Mouse (Mus musculus) neural tube, embryonic 14.5 days (tissue): Measurements from ENCODE around the gene Rps6kl1. TPM values are rescaled to one million over a fixed set of nuclear protein-coding genes. Genes with fewer than 3 reads are reported as not detected.

Source experiments
- ATAC-seq: fragments of 200-750 bp; cut with Nextera tagmentation; 2 replicates; pipeline ENCODE4 v1.8.0; 2017; ENCODE audit warnings: low read depth, mild to moderate bottlenecking, moderate TSS enrichment, moderate library complexity
- H3K27ac ChIP-seq: fragments of 300-500 bp; sonication (generic); 2 replicates; pipeline ENCODE4 v1.5.1; 2014; ENCODE audit warnings: low read depth, mild to moderate bottlenecking, control low read depth, low read length, moderate library complexity, mixed read lengths
- H3K27me3 ChIP-seq: fragments of 300-500 bp; sonication (generic); 2 replicates; pipeline ENCODE4 v1.6.1; 2014; ENCODE audit warnings: low read length; ENCODE audit not compliant: control insufficient read depth, insufficient read depth
- H3K36me3 ChIP-seq: fragments of 300-500 bp; sonication (generic); 2 replicates; pipeline ENCODE4 v1.6.1; 2014; ENCODE audit warnings: low read length, mixed read lengths; ENCODE audit not compliant: control insufficient read depth, insufficient read depth
- H3K4me1 ChIP-seq: fragments of 300-500 bp; sonication (generic); 2 replicates; pipeline ENCODE4 v1.6.1; 2014; ENCODE audit warnings: low read length; ENCODE audit not compliant: control insufficient read depth, insufficient read depth
- H3K4me2 ChIP-seq: fragments of 300-500 bp; sonication (generic); 2 replicates; pipeline ENCODE4 v1.6.1; 2014; ENCODE audit warnings: mild to moderate bottlenecking, low read depth, low read length, control low read depth
- H3K4me3 ChIP-seq: fragments of 300-500 bp; sonication (generic); 2 replicates; pipeline ENCODE4 v1.5.1; 2014; ENCODE audit warnings: low read depth, low read length, control low read depth, mixed read lengths
- H3K9ac ChIP-seq: fragments of 300-500 bp; sonication (generic); replicated peaks from 2 replicates; pipeline ENCODE4 v1.6.1; 2014; ENCODE audit warnings: low read depth, mild to moderate bottlenecking, control low read depth, low read length, mixed read lengths
- H3K9me3 ChIP-seq: fragments of 300-500 bp; sonication (generic); 2 replicates; pipeline ENCODE4 v1.6.1; 2016; ENCODE audit warnings: low read length; ENCODE audit not compliant: control insufficient read depth
- WGBS: fragments of 180-500 bp; shearing (Covaris S2); extraction: QIAGEN DNeasy Blood & Tissue Kit; methylation state at CpG from one replicate; pipeline ENCODE4 v1.1.7; 2014; 5-methylcytosine and 5-hydroxymethylcytosine counted together
- polyA plus RNA-seq: library from polyadenylated mRNA; unstranded; fragments of >200 nt; fragmentation: Nextera tagmentation; extraction: Ambion mirVana; gene quantifications from 2 replicates; pipeline ENCODE4 v1.2.1, GENCODE M21; 2014

Rps6kl1 gene
- polyA plus RNA-seq, 1 experiment from 2014 or later: 22.1 TPM

DNA sequence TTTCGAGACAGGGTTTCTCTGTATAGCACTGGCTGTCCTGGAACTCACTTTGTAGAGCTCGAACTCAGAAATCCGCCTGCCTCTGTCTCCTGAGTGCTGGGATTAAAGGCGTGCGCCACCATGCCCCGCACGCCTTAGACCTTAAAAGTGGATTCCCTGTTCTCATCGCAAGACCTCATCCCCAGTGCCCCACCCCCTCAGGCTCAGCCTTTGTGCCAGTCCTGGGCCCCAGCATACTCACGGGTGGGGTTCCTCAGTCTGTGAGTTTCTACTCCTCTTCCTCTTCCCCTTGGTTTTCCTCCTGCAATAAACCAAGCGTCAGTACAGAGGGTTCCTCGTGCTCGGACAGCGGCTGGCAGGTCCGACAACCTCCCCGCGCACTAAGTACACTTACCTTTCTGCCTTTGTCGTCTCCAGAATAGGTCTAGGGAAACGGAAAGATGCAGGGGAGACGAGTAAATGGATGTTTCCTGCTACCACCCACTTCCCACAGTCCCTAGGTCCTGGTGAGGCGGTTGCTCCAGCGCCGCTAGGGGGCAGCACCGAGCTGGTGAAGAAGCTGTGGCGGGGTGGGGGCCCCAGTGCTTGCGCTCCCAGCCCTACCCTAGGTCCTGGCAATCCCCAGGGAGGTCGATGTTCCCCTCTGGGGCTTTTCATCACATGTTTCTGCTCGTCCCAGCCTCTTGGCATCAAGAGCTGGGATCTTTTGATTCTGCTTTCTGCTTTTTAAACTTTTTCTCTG lies 18.2 kb upstream of the Rps6kl1 start:
- Histone ChIP-seq H3K27ac (no peak overlapping the region), H3K9ac (peak overlapping the region; percentile 29; the same call in 1 of the 2 replicates), H3K4me1 (no peaks in the 10 kb centered on the region), H3K4me3 (peak overlapping the region; percentile 22), H3K9me3 (no peaks in the 10 kb centered on the region), H3K4me2 (peak overlapping the region; percentile 37; the same call in 1 of the 2 replicates), H3K27me3 (no peaks in the 10 kb centered on the region), H3K36me3 (no peaks in the 10 kb centered on the region)
- ATAC-seq: peak; percentile 88
- WGBS: 22% methylated on average over 27 of the region's 27 CpGs

DNA sequence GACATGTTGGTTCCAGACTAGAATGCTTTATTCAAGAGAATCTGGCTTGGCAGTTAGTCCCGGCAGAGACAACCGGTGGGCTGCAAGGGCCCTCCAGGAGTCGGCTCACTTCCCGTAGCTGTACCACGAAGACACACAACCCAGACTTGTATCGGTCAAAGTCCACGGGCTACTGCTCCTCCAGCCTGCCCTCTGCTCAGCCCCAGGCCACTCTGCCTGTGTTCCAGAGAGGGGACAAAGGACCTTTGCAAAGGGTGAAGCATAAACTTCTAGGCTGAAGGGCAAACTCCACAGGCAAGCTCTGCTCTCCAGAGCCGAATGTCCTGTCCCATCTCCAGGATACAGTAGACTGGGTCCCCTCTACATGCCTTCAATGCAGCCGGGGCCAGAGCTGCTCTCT lies 15.6 kb upstream of the Rps6kl1 start:
- Histone ChIP-seq H3K27me3 (no peaks in the 10 kb centered on the region), H3K27ac (no peak overlapping the region), H3K36me3 (no peaks in the 10 kb centered on the region), H3K4me2 (no peak overlapping the region), H3K4me1 (no peaks in the 10 kb centered on the region), H3K9me3 (no peaks in the 10 kb centered on the region), H3K9ac (no peak overlapping the region), H3K4me3 (no peak overlapping the region)
- no peak for ATAC-seq
- WGBS: 94% methylated on average over 9 of the region's 9 CpGs

- Histone ChIP-seq H3K4me3 (no peak overlapping the region), H3K4me1 (no peaks in the 10 kb centered on the region), H3K4me2 (no peak overlapping the region), H3K9me3 (no peaks in the 10 kb centered on the region), H3K27me3 (no peaks in the 10 kb centered on the region), H3K27ac (no peak overlapping the region), H3K36me3 (no peaks in the 10 kb centered on the region), H3K9ac (no peak overlapping the region)
- ATAC-seq: no peak
- WGBS: 95% methylated on average over 5 of the region's 5 CpGs
Observed at GRCm38 (mm10) chr12:85164996-85165395, 13.9 kb upstream of the Rps6kl1 start.

DNA sequence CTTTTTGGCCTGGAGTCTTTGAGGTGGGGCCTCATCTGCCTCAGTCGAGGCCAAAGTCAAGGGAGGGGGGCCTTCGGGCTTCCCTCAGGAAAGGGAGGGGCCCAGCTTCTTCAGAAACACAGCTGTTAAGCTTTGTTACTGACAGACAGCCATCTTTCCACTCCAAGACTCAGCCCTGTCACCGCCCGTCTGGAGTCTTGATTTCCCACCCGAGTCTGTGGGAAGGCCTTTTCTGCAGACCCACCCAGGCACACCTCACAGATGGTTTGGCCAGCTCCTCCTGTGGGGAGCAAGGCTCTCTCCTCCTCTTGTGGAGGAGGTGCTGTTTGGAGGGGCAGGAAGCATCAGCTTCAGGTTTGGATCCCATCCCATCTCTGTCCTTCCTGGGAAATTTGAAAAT lies 8.5 kb upstream of the Rps6kl1 start:
- H3K4me2 ChIP-seq: no peak overlapping the region
- no peak overlapping the region for H3K27ac ChIP-seq
- no peak for ATAC-seq
- no peaks in the 10 kb centered on the region for H3K36me3 ChIP-seq
- H3K4me3 ChIP-seq: no peak overlapping the region
- WGBS: 85% methylated on average over 5 of the region's 5 CpGs
- H3K9me3 ChIP-seq: no peaks in the 10 kb centered on the region
- no peaks in the 10 kb centered on the region for H3K4me1 ChIP-seq
- H3K27me3 ChIP-seq: no peaks in the 10 kb centered on the region
- H3K9ac ChIP-seq: no peak overlapping the region

DNA sequence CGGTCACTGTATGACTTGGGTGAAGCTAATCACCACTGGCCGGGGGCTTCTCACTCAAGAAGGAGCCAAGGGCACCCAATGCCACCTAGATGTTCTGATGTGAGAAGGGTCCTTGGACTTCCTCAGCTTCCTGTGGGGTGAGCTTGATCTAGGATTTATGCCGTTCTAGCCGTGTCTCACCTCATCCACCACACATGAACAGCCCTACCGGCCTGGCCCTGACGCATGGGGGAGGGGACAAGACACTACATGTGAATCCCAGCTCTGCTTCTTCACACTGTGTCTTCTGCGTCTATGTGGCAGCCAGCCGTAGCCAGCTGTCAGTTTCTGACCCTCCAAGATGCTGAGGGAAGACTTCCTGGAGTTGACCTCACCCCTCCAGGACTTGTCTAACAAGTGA lies 7.7 kb upstream of the Rps6kl1 start:
- Histone ChIP-seq H3K4me1 (no peaks in the 10 kb centered on the region), H3K9ac (no peak overlapping the region), H3K27ac (no peak overlapping the region), H3K4me3 (no peak overlapping the region), H3K9me3 (no peaks in the 10 kb centered on the region), H3K27me3 (no peaks in the 10 kb centered on the region), H3K36me3 (no peaks in the 10 kb centered on the region), H3K4me2 (no peak overlapping the region)
- WGBS: 93% methylated on average over 8 of the region's 8 CpGs
- no peak for ATAC-seq

GRCm38 (mm10) chr12:85157797-85158460 lies 6.9 kb upstream of the Rps6kl1 start:
- Histone ChIP-seq H3K9me3 (no peaks in the 10 kb centered on the region), H3K4me3 (no peak overlapping the region), H3K4me2 (no peak overlapping the region), H3K4me1 (no peaks in the 10 kb centered on the region), H3K27me3 (no peaks in the 10 kb centered on the region), H3K27ac (no peak overlapping the region), H3K9ac (no peak overlapping the region), H3K36me3 (no peaks in the 10 kb centered on the region)
- 89% methylated on average over 14 of the region's 14 CpGs for WGBS
- no peak for ATAC-seq

GRCm38 (mm10) chr12:85156324-85156723 lies 5.3 kb upstream of the Rps6kl1 start:
- Histone ChIP-seq H3K36me3 (no peaks in the 10 kb centered on the region), H3K4me1 (no peaks in the 10 kb centered on the region), H3K4me3 (no peak overlapping the region), H3K27me3 (no peaks in the 10 kb centered on the region), H3K27ac (no peak overlapping the region), H3K9ac (no peak overlapping the region), H3K9me3 (no peaks in the 10 kb centered on the region), H3K4me2 (no peak overlapping the region)
- ATAC-seq: no peak
- 55% methylated on average over 6 of the region's 6 CpGs for WGBS

DNA sequence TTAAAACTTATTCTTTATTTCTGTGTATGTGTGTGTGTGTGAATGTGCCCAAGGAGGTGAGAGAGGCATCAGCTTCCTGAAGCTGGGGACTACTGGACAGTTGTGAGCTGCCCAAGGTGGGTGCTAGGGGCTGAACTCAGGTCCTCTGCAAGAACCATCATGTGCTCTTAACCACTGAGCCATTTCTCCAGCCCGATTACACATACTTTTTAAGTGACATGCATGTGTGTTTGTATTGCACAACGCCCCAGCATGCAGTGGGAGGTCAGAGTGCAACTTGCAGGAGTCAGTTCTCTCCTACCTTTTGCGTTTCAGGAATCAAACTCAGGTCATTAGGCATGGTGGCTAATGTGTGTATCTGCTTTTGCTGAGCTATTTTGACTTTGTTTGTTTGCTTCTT lies 1.9 kb upstream of the Rps6kl1 start:
- 83% methylated on average over 3 of the region's 3 CpGs for WGBS
- Histone ChIP-seq H3K9me3 (no peaks in the 10 kb centered on the region), H3K4me3 (no peak overlapping the region), H3K27ac (no peak overlapping the region), H3K4me2 (no peak overlapping the region), H3K36me3 (no peaks in the 10 kb centered on the region), H3K27me3 (no peaks in the 10 kb centered on the region), H3K9ac (no peak overlapping the region), H3K4me1 (0 out of 2 replicates have a peak, but pooled peaks cover 2% of the 10 kb centered on the region)
- ATAC-seq: no peak

DNA sequence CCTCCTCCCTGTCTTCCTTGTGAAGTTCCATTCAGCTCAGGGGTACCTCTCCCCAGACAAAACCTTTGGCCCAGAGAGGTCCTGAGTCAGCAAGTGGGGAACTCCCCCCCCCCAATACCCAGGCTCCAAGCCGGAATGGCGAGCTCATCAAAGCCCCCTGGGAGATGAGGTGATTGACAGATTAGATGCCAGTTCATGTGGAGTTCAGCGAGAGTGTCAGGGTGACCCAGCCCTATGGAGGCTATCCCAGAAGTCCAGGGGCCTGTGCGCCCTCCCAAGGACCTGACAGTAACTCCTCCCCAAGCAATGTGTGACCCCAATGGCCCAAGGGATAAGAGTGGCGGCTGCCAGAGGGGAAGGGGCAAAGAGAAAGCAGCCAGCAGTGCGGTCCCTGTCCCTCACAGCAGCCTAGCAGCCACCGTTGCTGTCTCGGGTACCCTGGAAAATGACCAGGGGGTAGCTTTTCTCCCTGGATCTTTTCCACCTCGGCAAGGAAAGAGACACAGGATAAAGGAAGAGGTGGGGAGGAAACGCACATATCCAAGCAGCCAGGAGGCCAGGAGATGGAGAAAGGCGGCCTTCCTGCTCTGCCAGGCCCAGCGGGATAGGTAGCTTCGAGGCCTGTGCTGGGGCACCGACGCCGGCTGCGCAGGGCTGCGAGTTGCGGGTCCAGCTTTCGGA lies 603 bp downstream of the Rps6kl1 start:
- Histone ChIP-seq H3K4me2 (peak overlapping the region; percentile 59), H3K27me3 (no peaks in the 10 kb centered on the region), H3K9me3 (no peaks in the 10 kb centered on the region), H3K27ac (peak overlapping the region; percentile 48), H3K4me1 (0 out of 2 replicates have a peak, but pooled peaks cover 2% of the 10 kb centered on the region), H3K4me3 (peak overlapping the region; percentile 49), H3K9ac (peak overlapping the region; percentile 77), H3K36me3 (no peaks in the 10 kb centered on the region)
- ATAC-seq: no peak
- 7% methylated on average over 20 of the region's 20 CpGs for WGBS
